Mouse (Mus musculus) embryonic facial prominence, embryonic 11.5 days (tissue): ENCODE measurements around the gene Tmem8b. TPM values are rescaled to one million over a fixed set of nuclear protein-coding genes. Genes with fewer than 3 reads are reported as not detected.

ENCODE experiments used
- ATAC-seq: fragments of 200-750 bp; cut with Nextera tagmentation; replicated peaks from 2 replicates; pipeline ENCODE4 v1.8.0; 2017; ENCODE audit warnings: low read depth; ENCODE audit not compliant: insufficient number of reproducible peaks, low FRiP score, low TSS enrichment
- DNase-seq: peaks from one replicate; pipeline ENCODE4 v3.0.0-alpha.2; 2015; ENCODE audit warnings: low spot score
- H3K27ac ChIP-seq: fragments of 300-500 bp; sonication (generic); replicated peaks from 2 replicates; pipeline ENCODE4 v1.5.1; 2014; ENCODE audit warnings: mild to moderate bottlenecking, low read depth, low read length, control low read depth
- H3K27me3 ChIP-seq: fragments of 300-500 bp; sonication (generic); 2 replicates; pipeline ENCODE4 v1.6.1; 2014; ENCODE audit warnings: mild to moderate bottlenecking, low read length, moderate library complexity, mixed read lengths; ENCODE audit not compliant: control insufficient read depth, insufficient read depth
- H3K36me3 ChIP-seq: fragments of 300-500 bp; sonication (generic); replicated peaks from 2 replicates; pipeline ENCODE4 v1.6.1; 2014; ENCODE audit warnings: low read depth, mild to moderate bottlenecking, low read length, moderate library complexity, mixed read lengths; ENCODE audit not compliant: control insufficient read depth, insufficient read depth
- H3K4me1 ChIP-seq: fragments of 300-500 bp; sonication (generic); 2 replicates; pipeline ENCODE4 v1.6.1; 2014; ENCODE audit warnings: low read length, mixed read lengths; ENCODE audit not compliant: control insufficient read depth, insufficient read depth
- H3K4me2 ChIP-seq: fragments of 300-500 bp; sonication (generic); 2 replicates; pipeline ENCODE4 v1.6.1; 2014; ENCODE audit warnings: low read depth, mild to moderate bottlenecking, control low read depth, low read length, moderate library complexity
- H3K4me3 ChIP-seq: fragments of 300-500 bp; sonication (generic); 2 replicates; pipeline ENCODE4 v1.5.1; 2014; ENCODE audit warnings: low read depth, low read length, control low read depth
- H3K9ac ChIP-seq: fragments of 300-500 bp; sonication (generic); replicated peaks from 2 replicates; pipeline ENCODE4 v1.6.1; 2014; ENCODE audit warnings: mild to moderate bottlenecking, control low read depth, low read length
- H3K9me3 ChIP-seq: fragments of 300-500 bp; sonication (generic); replicated peaks from 2 replicates; pipeline ENCODE4 v1.6.1; 2016; ENCODE audit warnings: mild to moderate bottlenecking, low read length, inconsistent platforms, mixed read lengths; ENCODE audit not compliant: control insufficient read depth
- WGBS: fragments of 180-500 bp; shearing (Covaris S2); extraction: QIAGEN DNeasy Blood & Tissue Kit; methylation state at CpG from one replicate; pipeline ENCODE4 v1.1.7; 2014; 5-methylcytosine and 5-hydroxymethylcytosine counted together
- microRNA-seq: library from miRNA; unstranded; fragments of <30 nt; microRNA quantifications from one replicate; pipeline ENCODE4, GENCODE M21; 2016; ENCODE audit warnings: borderline number of aligned reads
- polyA plus RNA-seq: library from polyadenylated mRNA; unstranded; fragments of >200 nt; fragmentation: Nextera tagmentation; extraction: Ambion mirVana; gene quantifications from 2 replicates; pipeline ENCODE4 v1.2.1, GENCODE M21; 2014

The Tmem8b gene
- polyA plus RNA-seq, 1 experiment from 2014 or later: 2.1 TPM

- H3K9ac ChIP-seq: no peak overlapping the region
- ATAC-seq (no peak), DNase-seq (no peak)
- H3K36me3 ChIP-seq: no peaks in the 10 kb centered on the region
- no peak overlapping the region for H3K4me2 ChIP-seq
- 44% methylated on average over 6 of the region's 6 CpGs for WGBS
- no peaks in the 10 kb centered on the region for H3K4me1 ChIP-seq
- no peaks in the 10 kb centered on the region for H3K27me3 ChIP-seq
- no peaks in the 10 kb centered on the region for H3K9me3 ChIP-seq
- H3K27ac ChIP-seq: no peak overlapping the region
- no peak overlapping the region for H3K4me3 ChIP-seq
These were observed 68.4 kb downstream of the Tmem8b start for GRCm38 (mm10) chr4:43737144-43737543.

- no peaks in the 10 kb centered on the region for H3K9me3 ChIP-seq
- H3K27ac ChIP-seq: no peak overlapping the region
- no peak for DNase-seq
- ATAC-seq: no peak
- H3K4me1 ChIP-seq: no peaks in the 10 kb centered on the region
- 70% methylated on average over 8 of the region's 8 CpGs for WGBS
- H3K27me3 ChIP-seq: no peaks in the 10 kb centered on the region
- no peak overlapping the region for H3K4me3 ChIP-seq
- H3K9ac ChIP-seq: no peak overlapping the region
- no peak overlapping the region for H3K4me2 ChIP-seq
- no peaks in the 10 kb centered on the region for H3K36me3 ChIP-seq
These were observed 70.4 kb downstream of the Tmem8b start for GRCm38 (mm10) chr4:43738989-43739674.

- no peaks in the 10 kb centered on the region for H3K27me3 ChIP-seq
- no peaks in the 10 kb centered on the region for H3K36me3 ChIP-seq
- 56% methylated on average over 5 of the region's 5 CpGs for WGBS
- no peak overlapping the region for H3K9ac ChIP-seq
- DNase-seq (no peak), ATAC-seq (no peak)
- H3K9me3 ChIP-seq: no peaks in the 10 kb centered on the region
- no peaks in the 10 kb centered on the region for H3K4me1 ChIP-seq
- no peak overlapping the region for H3K27ac ChIP-seq
- H3K4me3 ChIP-seq: no peak overlapping the region
- no peak overlapping the region for H3K4me2 ChIP-seq
These were observed 72.8 kb downstream of the Tmem8b start for GRCm38 (mm10) chr4:43741526-43741925.

Small RNA genes within 50 kb of the gene (microRNA-seq; reads per million reads assigned to microRNA genes)
- gene Gm25262: not detected

Other genes with a start within 250 kb of the Tmem8b start
- gene Fam166b, start 239.8 kb upstream of the Tmem8b start, polyA plus RNA-seq: 0.17 TPM in 1 of 2 replicates, not detected in the other
- 8.2 TPM in 2 replicates for gene Tesk1, start 227.0 kb upstream of the Tmem8b start, polyA plus RNA-seq
- 2.4 and 2.7 TPM in 2 replicates for gene Cd72, start 214.3 kb upstream of the Tmem8b start, polyA plus RNA-seq
- gene Sit1, start 185.2 kb upstream of the Tmem8b start, polyA plus RNA-seq: not detected in 2 replicates
- gene Ccdc107, start 176.1 kb upstream of the Tmem8b start, polyA plus RNA-seq: 54.6 and 61.1 TPM in 2 replicates
- gene Arhgef39, start 169.3 kb upstream of the Tmem8b start, polyA plus RNA-seq: 41.0 and 43.7 TPM in 2 replicates
- 0.41 and 0.52 TPM in 2 replicates for gene Car9, start 162.0 kb upstream of the Tmem8b start, polyA plus RNA-seq
- 97.9 and 99.1 TPM in 2 replicates for gene Tpm2, start 145.2 kb upstream of the Tmem8b start, polyA plus RNA-seq
- gene Creb3, start 106.6 kb upstream of the Tmem8b start, polyA plus RNA-seq: 41.0 and 41.7 TPM in 2 replicates
- gene Tln1, start 106.3 kb upstream of the Tmem8b start, polyA plus RNA-seq: 40.6 and 42.1 TPM in 2 replicates
- 21.1 and 30.4 TPM in 2 replicates for gene Rgp1, start 90.3 kb upstream of the Tmem8b start, polyA plus RNA-seq
- gene Gba2, start 90.1 kb upstream of the Tmem8b start, polyA plus RNA-seq: 21.0 and 21.1 TPM in 2 replicates
- not detected in 2 replicates for gene Msmp, start 84.5 kb upstream of the Tmem8b start, polyA plus RNA-seq
- 16.6 and 18.2 TPM in 2 replicates for gene Npr2, start 37.0 kb upstream of the Tmem8b start, polyA plus RNA-seq
- 1.1 and 1.8 TPM in 2 replicates for gene Spag8, start 15.4 kb upstream of the Tmem8b start, polyA plus RNA-seq
- 76.3 and 84.7 TPM in 2 replicates for gene Hint2, start 12.5 kb upstream of the Tmem8b start, polyA plus RNA-seq
- 2.8 and 3.0 TPM in 2 replicates for gene Fam221b, start 174 bp downstream of the Tmem8b start, polyA plus RNA-seq
- gene Olfr70, start 31.8 kb downstream of the Tmem8b start, polyA plus RNA-seq: not detected in 2 replicates
- not detected in 2 replicates for gene Olfr71, start 41.3 kb downstream of the Tmem8b start, polyA plus RNA-seq
- 0.18 and 0.20 TPM in 2 replicates for gene Hrct1, start 58.2 kb downstream of the Tmem8b start, polyA plus RNA-seq
- gene Spaar, start 61.1 kb downstream of the Tmem8b start, polyA plus RNA-seq: 0.04 and 0.08 TPM in 2 replicates
- not detected in 2 replicates for gene Olfr159, start 102.0 kb downstream of the Tmem8b start, polyA plus RNA-seq
- 0.26 TPM in 1 of 2 replicates, not detected in the other for gene Olfr156, start 154.9 kb downstream of the Tmem8b start, polyA plus RNA-seq
- not detected in 2 replicates for gene Olfr157, start 171.2 kb downstream of the Tmem8b start, polyA plus RNA-seq
- gene Olfr155, start 182.6 kb downstream of the Tmem8b start, polyA plus RNA-seq: not detected in 2 replicates
- 21.7 and 24.3 TPM in 2 replicates for gene Reck, start 206.6 kb downstream of the Tmem8b start, polyA plus RNA-seq